Mouse (Mus musculus) G1E (cell line): ENCODE measurements around the gene Zfp146.

Source experiments
- CTCF ChIP-seq: IDR thresholded peaks from 2 replicates; pipeline ENCODE4 v1.5.1; 2012; ENCODE audit warnings: low read depth, low read length, inconsistent platforms, mixed read lengths
- GATA1 ChIP-seq: IDR thresholded peaks from 2 replicates; pipeline ENCODE4 v1.6.1; 2012; ENCODE audit warnings: borderline replicate concordance, low read length, inconsistent platforms, mixed read lengths
- POLR2AphosphoS5 ChIP-seq: IDR thresholded peaks from 2 replicates; pipeline ENCODE4 v1.6.1; 2012; ENCODE audit warnings: low read depth, low read length, inconsistent platforms; ENCODE audit not compliant: insufficient replicate concordance

DNA sequence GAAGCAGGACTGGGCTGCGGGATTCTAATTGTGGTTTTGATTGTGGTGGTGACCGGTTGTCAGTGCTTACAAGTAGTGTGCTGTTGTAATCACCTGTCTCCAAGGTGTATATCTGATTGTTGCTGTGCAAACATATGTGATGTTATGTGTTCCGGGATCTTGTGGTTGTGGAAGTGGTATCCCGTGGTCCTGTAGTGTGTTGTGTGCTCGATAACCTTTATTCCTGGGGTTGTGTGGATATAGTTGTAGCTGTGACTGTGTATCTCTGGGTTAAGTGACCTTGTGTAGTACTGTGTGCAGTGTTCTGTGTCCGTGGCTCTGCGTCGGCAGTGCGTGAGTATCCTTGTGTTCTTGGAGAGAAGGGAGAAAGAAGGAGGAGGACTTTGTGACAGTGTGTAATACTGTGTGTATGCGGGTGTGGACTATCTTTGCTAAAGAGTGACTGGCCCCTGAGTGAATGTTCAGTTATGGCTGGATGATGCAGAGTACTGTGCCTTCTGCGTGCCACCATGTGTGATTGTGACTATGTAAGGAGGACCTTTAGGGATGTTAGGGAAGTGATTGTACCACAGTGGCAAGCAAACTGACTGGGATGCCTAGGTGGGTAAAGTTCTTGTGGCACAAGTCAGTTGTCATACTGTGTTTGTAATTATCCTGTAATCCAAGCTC lies 867 bp upstream of the Zfp146 start:
- TF ChIP-seq CTCF = no peak
- TF ChIP-seq POLR2AphosphoS5 = no peak
- TF ChIP-seq GATA1 = no peak
